Mouse (Mus musculus): ENCODE measurements around the gene Prim2.
A peak's percentile ranks its signal among the peaks of the same experiment; 100 is the strongest.

DNA sequence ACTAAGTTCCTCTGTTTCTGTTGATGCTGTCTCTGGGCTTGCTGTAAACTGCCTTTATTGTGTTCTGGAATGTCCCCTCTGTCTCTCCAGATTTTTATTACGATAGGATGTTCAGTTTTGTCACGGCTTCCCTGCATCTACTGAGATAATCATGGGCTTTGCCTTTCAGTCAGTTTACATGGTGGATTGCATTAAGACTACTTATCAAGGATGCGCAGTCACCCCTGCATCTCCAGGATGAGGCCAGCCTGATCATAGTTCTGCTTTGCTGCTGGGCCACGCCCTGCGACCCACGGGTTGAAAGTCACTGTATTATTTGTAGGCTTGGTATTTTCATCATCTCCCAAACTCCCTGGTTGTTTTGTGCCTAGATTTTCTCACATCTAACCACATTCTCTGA lies 95.1 kb downstream of the Prim2 start:
- TF ChIP-seq CTCF (IDR thresholded peaks at IDR 0.05; ENCODE audit: low read depth, low read length) = no peak
- TF ChIP-seq GATA2 (IDR thresholded peaks at IDR 0.05; ENCODE audit: borderline replicate concordance, low read depth, low read length) = peak; percentile 47; the same call in 1 of the 2 replicates
- TF ChIP-seq GATA1 (IDR thresholded peaks at IDR 0.05; ENCODE audit: borderline replicate concordance, low read length) = no peak
- TF ChIP-seq TAL1 (conservative IDR thresholded peaks at IDR 0.05; ENCODE audit: low read depth, low read length) = peak; percentile 99
